ENCODE assay signal across 15 mouse cellular contexts in genomic region chr4:38031371-38031770, GRCm38 (mm10).
"Had no signal": no experiment of that assay in that cellular context is flagged by ENCODE, and none has a peak within 500 bp of the region (broad histone marks: within the 10 kb centered on the region; RNA-seq: fewer than 3 reads in every experiment).

No protein-coding gene starts in this region.

- H3K36me3 ChIP-seq: kidney, embryonic 15.5 days; limb, embryonic 13.5 days; midbrain, embryonic 12.5 days; neural tube, embryonic 13.5 days had no signal

- H3K4me2 ChIP-seq: kidney, embryonic 15.5 days; limb, embryonic 13.5 days; midbrain, embryonic 12.5 days; neural tube, embryonic 13.5 days had no signal

- H3K27me3 ChIP-seq: kidney, embryonic 15.5 days; limb, embryonic 13.5 days; midbrain, embryonic 12.5 days; neural tube, embryonic 13.5 days had no signal

- H3K27ac ChIP-seq: kidney, embryonic 15.5 days; left cerebral cortex, adult 2 months; limb, embryonic 13.5 days; liver, embryonic 14.5 days; midbrain, embryonic 12.5 days; neural tube, embryonic 13.5 days had no signal

- DNase-seq: kidney, adult 2 months; kidney, postnatal 14 days; left cerebral cortex, postnatal 4 days; lung, adult 18-20 months; retina, postnatal 1 day; right cerebral cortex, postnatal 25 days; thymus, adult 2 months; thymus, postnatal 25 days had no signal

- ATAC-seq: midbrain, embryonic 16.5 days had no signal

- H3K4me3 ChIP-seq: kidney, embryonic 15.5 days; left cerebral cortex, adult 2 months; limb, embryonic 13.5 days; midbrain, embryonic 12.5 days; neural tube, embryonic 13.5 days had no signal

- H3K4me1 ChIP-seq: kidney, embryonic 15.5 days; limb, embryonic 13.5 days; midbrain, embryonic 12.5 days; neural tube, embryonic 13.5 days had no signal

- H3K9ac ChIP-seq: kidney, embryonic 15.5 days; limb, embryonic 13.5 days; liver, embryonic 14.5 days; midbrain, embryonic 12.5 days; neural tube, embryonic 13.5 days had no signal

- H3K9me3 ChIP-seq: kidney, embryonic 15.5 days; limb, embryonic 13.5 days; midbrain, embryonic 12.5 days; neural tube, embryonic 13.5 days had no signal
